Mouse (Mus musculus) MEL (cell line): ENCODE data around the gene Inpp5k. TPM values are rescaled to one million over a fixed set of nuclear protein-coding genes. Genes with fewer than 3 reads are reported as not detected.

Experiments
- DNase-seq: peaks from one replicate; pipeline ENCODE4 v3.0.0; 2011; ENCODE audit warnings: low read depth, low spot score
- H3K27ac ChIP-seq: 2 replicates; pipeline ENCODE4 v1.5.1; 2012; ENCODE audit warnings: low read depth, mild to moderate bottlenecking, control low read depth, low read length, moderate library complexity; ENCODE audit not compliant: control insufficient read depth
- H3K27me3 ChIP-seq, 2 experiments: fragments of 150-350 bp in 1 of 2; sonication (generic) in 1 of 2; 2 replicates each; pipeline ENCODE4 v1.6.1; 2012; ENCODE audit warnings: low read length in 2 of 2, mild to moderate bottlenecking in 2 of 2, improper control_type of control experiment in 1 of 2, moderate library complexity in 1 of 2; ENCODE audit not compliant: insufficient read depth in 2 of 2, control insufficient read depth in 1 of 2
- H3K36me3 ChIP-seq, 2 experiments: 2 replicates each; pipeline ENCODE4 v1.6.1; 2012 to 2014; ENCODE audit warnings: low read length in 2 of 2, improper control_type of control experiment in 1 of 2, inconsistent platforms in 1 of 2, mild to moderate bottlenecking in 1 of 2; ENCODE audit not compliant: insufficient read depth in 2 of 2, control insufficient read depth in 1 of 2
- H3K4me1 ChIP-seq, 2 experiments: fragments of 150-350 bp in 1 of 2; sonication (generic) in 1 of 2; 2 replicates each; pipeline ENCODE4 v1.6.1; 2012; ENCODE audit warnings: low read length in 2 of 2, improper control_type of control experiment in 1 of 2, mild to moderate bottlenecking in 1 of 2; ENCODE audit not compliant: insufficient read depth in 2 of 2, control insufficient read depth in 1 of 2
- H3K4me3 ChIP-seq, 2 experiments: fragments of 150-350 bp in 1 of 2; sonication (generic) in 1 of 2; 2 replicates each; pipeline ENCODE4 v1.5.1; 2012; ENCODE audit warnings: low read depth in 2 of 2, low read length in 2 of 2, mild to moderate bottlenecking in 2 of 2, moderate library complexity in 2 of 2, control low read depth in 1 of 2, improper control_type of control experiment in 1 of 2; ENCODE audit not compliant: control insufficient read depth in 1 of 2, insufficient read depth in 1 of 2
- H3K79me2 ChIP-seq: 2 replicates; pipeline ENCODE4 v1.6.1; 2012; ENCODE audit warnings: mild to moderate bottlenecking, low read length, moderate library complexity; ENCODE audit not compliant: control insufficient read depth, poor library complexity, insufficient read depth
- H3K9ac ChIP-seq: 2 replicates; pipeline ENCODE4 v1.6.1; 2012; ENCODE audit warnings: low read depth, mild to moderate bottlenecking, control low read depth, low read length, moderate library complexity; ENCODE audit not compliant: control insufficient read depth, poor library complexity, severe bottlenecking
- H3K9me3 ChIP-seq: fragments of 150-350 bp; sonication (generic); replicated peaks from 2 replicates; pipeline ENCODE4 v1.6.1; 2012; ENCODE audit warnings: mild to moderate bottlenecking, low read length, improper control_type of control experiment, moderate library complexity; ENCODE audit not compliant: insufficient read depth
- CHD1 ChIP-seq: IDR thresholded peaks from 2 replicates; pipeline ENCODE4 v1.6.1; 2012; ENCODE audit warnings: low read depth, mild to moderate bottlenecking, inconsistent platforms, low read length, improper control_type of control experiment
- CTCF ChIP-seq, 3 experiments: IDR thresholded peaks in 2 of 3; conservative IDR thresholded peaks in 1 of 3; 2 replicates each; pipeline ENCODE4 v1.5.1; 2011 to 2012; ENCODE audit warnings: low read length in 3 of 3, low read depth in 2 of 3, mild to moderate bottlenecking in 2 of 3, improper control_type of control experiment in 1 of 3, inconsistent platforms in 1 of 3, mixed read lengths in 1 of 3, moderate library complexity in 1 of 3; ENCODE audit not compliant: control insufficient read depth in 1 of 3, insufficient read depth in 1 of 3, poor library complexity in 1 of 3, severe bottlenecking in 1 of 3
- GABPA ChIP-seq: IDR thresholded peaks from 2 replicates; pipeline ENCODE4 v1.6.1; 2012; ENCODE audit warnings: low read depth, mild to moderate bottlenecking, inconsistent platforms, low read length, improper control_type of control experiment, moderate library complexity
- GATA1 ChIP-seq: IDR thresholded peaks from 2 replicates; pipeline ENCODE4 v1.6.1; 2011; ENCODE audit warnings: low read depth, low read length, improper control_type of control experiment
- JUND ChIP-seq: IDR thresholded peaks from 2 replicates; pipeline ENCODE4 v1.6.1; 2011; ENCODE audit warnings: low read depth, mild to moderate bottlenecking, improper control_type of control experiment, low read length
- MAFK ChIP-seq: IDR thresholded peaks from 2 replicates; pipeline ENCODE4 v1.6.1; 2011; ENCODE audit warnings: low read depth, mild to moderate bottlenecking, low read length, improper control_type of control experiment, borderline replicate concordance
- MAX ChIP-seq: IDR thresholded peaks from 2 replicates; pipeline ENCODE4 v1.6.1; 2011; ENCODE audit warnings: low read length, improper control_type of control experiment
- MAZ ChIP-seq: IDR thresholded peaks from 2 replicates; pipeline ENCODE4 v1.6.1; 2012; ENCODE audit warnings: low read depth, mild to moderate bottlenecking, inconsistent platforms, low read length, improper control_type of control experiment
- MXI1 ChIP-seq: IDR thresholded peaks from 2 replicates; pipeline ENCODE4 v1.6.1; 2011; ENCODE audit warnings: mild to moderate bottlenecking, low read depth, low read length, improper control_type of control experiment
- MYC ChIP-seq: IDR thresholded peaks from 2 replicates; pipeline ENCODE4 v1.6.1; 2011; ENCODE audit warnings: low read depth, mild to moderate bottlenecking, low read length, improper control_type of control experiment, moderate library complexity
- NELFE ChIP-seq: IDR thresholded peaks from 2 replicates; pipeline ENCODE4 v1.6.1; 2011; ENCODE audit warnings: low read depth, low read length, improper control_type of control experiment
- POLR2A ChIP-seq, 2 experiments: IDR thresholded peaks; 2 replicates each; pipeline ENCODE4 v1.6.1; 2011 to 2012; ENCODE audit warnings: low read length in 2 of 2, mild to moderate bottlenecking in 2 of 2, control low read depth in 1 of 2, improper control_type of control experiment in 1 of 2, low read depth in 1 of 2, moderate library complexity in 1 of 2; ENCODE audit not compliant: control insufficient read depth in 1 of 2, insufficient read depth in 1 of 2, poor library complexity in 1 of 2
- POLR2AphosphoS5 ChIP-seq: IDR thresholded peaks from 2 replicates; pipeline ENCODE4 v1.6.1; 2012; ENCODE audit warnings: low read depth, borderline replicate concordance, mild to moderate bottlenecking, inconsistent platforms, low read length, moderate library complexity, mixed read lengths
- RCOR1 ChIP-seq: IDR thresholded peaks from 2 replicates; pipeline ENCODE4 v1.6.1; 2012; ENCODE audit warnings: low read depth, mild to moderate bottlenecking, inconsistent platforms, low read length, improper control_type of control experiment
- SIN3A ChIP-seq: IDR thresholded peaks from 2 replicates; pipeline ENCODE4 v1.6.1; 2012; ENCODE audit warnings: low read length, improper control_type of control experiment, inconsistent platforms
- TBP ChIP-seq: IDR thresholded peaks from 2 replicates; pipeline ENCODE4 v1.8.0; 2011; ENCODE audit warnings: low read depth, low read length, improper control_type of control experiment
- USF2 ChIP-seq, 2 experiments: IDR thresholded peaks; 2 replicates each; pipeline ENCODE4 v1.6.1; 2011 to 2012; ENCODE audit warnings: improper control_type of control experiment in 2 of 2, low read length in 2 of 2, borderline replicate concordance in 1 of 2, inconsistent platforms in 1 of 2, low read depth in 1 of 2, mild to moderate bottlenecking in 1 of 2; ENCODE audit not compliant: insufficient read depth in 1 of 2
- ZMIZ1 ChIP-seq: IDR thresholded peaks from 2 replicates; pipeline ENCODE4 v1.6.1; 2012; ENCODE audit warnings: low read depth, mild to moderate bottlenecking, inconsistent platforms, low read length, improper control_type of control experiment, moderate library complexity
- polyA plus RNA-seq, 2 experiments: library from polyadenylated mRNA; stranded (reverse) in 1 of 2; unstranded in 1 of 2; fragments of >175 nt in 1 of 2; fragments of >200 nt in 1 of 2; gene quantifications; 2 replicates each; pipeline versions ENCODE4 v1.2.1 to v1.2.4; 2012; ENCODE audit warnings: low replicate concordance in 2 of 2, low read depth in 1 of 2; ENCODE audit not compliant: insufficient read length in 2 of 2, insufficient read depth in 1 of 2, missing spikeins in 1 of 2
- total RNA-seq: library from RNA; depleted of rRNA; stranded (reverse); fragments of 300-350 nt; gene quantifications from 2 replicates; pipeline ENCODE4 v1.2.3, GENCODE M21; 2012

Gene Inpp5k
- total and polyA plus RNA-seq, 3 experiments, result 15.2 to 28.7 TPM; not detected in 1

- TF ChIP-seq NELFE (peak; percentile 46), JUND (no peak), MXI1 (no peak), RCOR1 (no peak; the same call in 1 of the 2 replicates), GABPA (no peak)
- TF ChIP-seq, all 39 proteins: peak for 15
These were observed 25.1 kb downstream of the Inpp5k start (continued) for GRCm38 (mm10) chr11:75655621-75656545.

GRCm38 (mm10) chr11:75656621-75657590, 26.1 kb downstream of the Inpp5k start:
- Histone ChIP-seq H3K4me3 (peak overlapping the region; percentile 62 to 81), H3K27me3 (no peaks in the 10 kb centered on the region), H3K36me3 (peaks cover 2 to 3% of the 10 kb centered on the region in 2 experiments), H3K79me2 (peaks cover 13% of the 10 kb centered on the region), H3K27ac (no peak overlapping the region), H3K4me1 (peaks cover 4 to 16% of the 10 kb centered on the region in 2 experiments), H3K9ac (peak overlapping the region; percentile 81), H3K9me3 (no peaks in the 10 kb centered on the region)
- DNase-seq, result no peak
- no peak for TF ChIP-seq POLR2AphosphoS5
- no peak for TF ChIP-seq TBP
- TF ChIP-seq RCOR1, result no peak
- TF ChIP-seq POLR2A (IDR thresholded peaks at IDR 0.05; ENCODE audit: control insufficient read depth in 1 of 2, insufficient read depth in 1 of 2, low read depth in 1 of 2, low read length in 2 of 2, poor library complexity in 1 of 2), result no peak
- no peak for TF ChIP-seq MYC
- no peak for TF ChIP-seq MAZ
- TF ChIP-seq CHD1, result no peak
- TF ChIP-seq CTCF (IDR thresholded peaks at IDR 0.05 in 2 of 3, conservative IDR thresholded peaks at IDR 0.05 in 1 of 3; ENCODE audit: control insufficient read depth in 1 of 3, insufficient read depth in 1 of 3, low read depth in 2 of 3, low read length in 3 of 3, poor library complexity in 1 of 3, severe bottlenecking in 1 of 3), result no peak
- TF ChIP-seq GABPA, result no peak
- no peak for TF ChIP-seq MAX

- Histone ChIP-seq H3K4me1 (peaks cover 4 to 11% of the 10 kb centered on the region in 2 experiments), H3K9ac (no peak overlapping the region), H3K9me3 (no peaks in the 10 kb centered on the region), H3K27me3 (no peaks in the 10 kb centered on the region), H3K36me3 (peaks cover 0 to 3% of the 10 kb centered on the region in 2 experiments)
- no peak for DNase-seq
- TF ChIP-seq RCOR1 (no peak), MAFK (no peak), GATA1 (no peak), TBP (no peak), MAZ (no peak), MAX (no peak), MXI1 (no peak), SIN3A (no peak), ZMIZ1 (no peak), USF2 (IDR thresholded peaks at IDR 0.05; ENCODE audit: borderline replicate concordance in 1 of 2, insufficient read depth in 1 of 2, low read depth in 1 of 2, low read length in 2 of 2) (no peak)
- TF ChIP-seq, all 39 proteins: peak for 0
- Histone ChIP-seq H3K27ac (no peak overlapping the region), H3K79me2 (peaks cover 7% of the 10 kb centered on the region), H3K4me3 (no peak overlapping the region)
These were observed 27.1 kb downstream of the Inpp5k start for GRCm38 (mm10) chr11:75657841-75658240.
